Mouse (Mus musculus) embryonic facial prominence, embryonic 15.5 days (tissue): ENCODE measurements at regions not wholly inside any gene's neighbourhood (a gene's known extent, or its start where the extent isn't known, plus 50 kb on each side); places are given as distances from the start of the nearest gene placed in this dataset.

Experiments used
- ATAC-seq: fragments of 200-750 bp; cut with Nextera tagmentation; 2 replicates; pipeline ENCODE4 v1.8.0; 2017; ENCODE audit warnings: low read depth, moderate TSS enrichment; ENCODE audit not compliant: insufficient number of reproducible peaks, low FRiP score, low TSS enrichment
- H3K27ac ChIP-seq: fragments of 300-500 bp; sonication (generic); replicated peaks from 2 replicates; pipeline ENCODE4 v1.5.1; 2015; ENCODE audit warnings: mild to moderate bottlenecking, inconsistent platforms
- H3K27me3 ChIP-seq: fragments of 300-500 bp; sonication (generic); 2 replicates; pipeline ENCODE4 v1.6.1; 2015; ENCODE audit warnings: inconsistent platforms
- H3K36me3 ChIP-seq: fragments of 300-500 bp; sonication (generic); 2 replicates; pipeline ENCODE4 v1.6.1; 2015; ENCODE audit warnings: mild to moderate bottlenecking, inconsistent platforms
- H3K4me1 ChIP-seq: fragments of 300-500 bp; sonication (generic); 2 replicates; pipeline ENCODE4 v1.6.1; 2015; ENCODE audit warnings: inconsistent platforms
- H3K4me2 ChIP-seq: fragments of 300-500 bp; sonication (generic); replicated peaks from 2 replicates; pipeline ENCODE4 v1.6.1; 2015; ENCODE audit warnings: mild to moderate bottlenecking, inconsistent platforms
- H3K4me3 ChIP-seq: fragments of 300-500 bp; sonication (generic); replicated peaks from 2 replicates; pipeline ENCODE4 v1.5.1; 2015; ENCODE audit warnings: mild to moderate bottlenecking, inconsistent platforms
- H3K9ac ChIP-seq: fragments of 300-500 bp; sonication (generic); 2 replicates; pipeline ENCODE4 v1.6.1; 2015; ENCODE audit warnings: inconsistent platforms
- H3K9me3 ChIP-seq: fragments of 300-500 bp; sonication (generic); replicated peaks from 2 replicates; pipeline ENCODE4 v1.6.1; 2016; ENCODE audit warnings: inconsistent platforms
- WGBS: fragments of 180-500 bp; shearing (Covaris S2); methylation state at CpG from one replicate; pipeline ENCODE4 v1.1.7; 2015; 5-methylcytosine and 5-hydroxymethylcytosine counted together

- no peak overlapping the region for H3K4me2 ChIP-seq
- ATAC-seq, result no peak
- no peak overlapping the region for H3K4me3 ChIP-seq
- H3K27me3 ChIP-seq, result no peaks in the 10 kb centered on the region
- no peaks in the 10 kb centered on the region for H3K9me3 ChIP-seq
- WGBS, result 79% methylated on average over 4 of the region's 4 CpGs
- H3K9ac ChIP-seq, result no peak overlapping the region
- H3K4me1 ChIP-seq, result no peaks in the 10 kb centered on the region
- no peaks in the 10 kb centered on the region for H3K36me3 ChIP-seq
- H3K27ac ChIP-seq, result no peak overlapping the region
Observed at GRCm38 (mm10) chr17:52036479-52036878, 203.4 kb upstream of the Satb1 start.

GRCm38 (mm10) chr17:52031079-52031478 is 198.0 kb upstream of the Satb1 start:
- Histone ChIP-seq H3K4me2 (no peak overlapping the region), H3K36me3 (no peaks in the 10 kb centered on the region), H3K27ac (no peak overlapping the region), H3K9me3 (no peaks in the 10 kb centered on the region), H3K27me3 (no peaks in the 10 kb centered on the region), H3K4me1 (no peaks in the 10 kb centered on the region), H3K9ac (no peak overlapping the region), H3K4me3 (no peak overlapping the region)
- no peak for ATAC-seq
- 90% methylated on average over 8 of the region's 8 CpGs for WGBS

DNA sequence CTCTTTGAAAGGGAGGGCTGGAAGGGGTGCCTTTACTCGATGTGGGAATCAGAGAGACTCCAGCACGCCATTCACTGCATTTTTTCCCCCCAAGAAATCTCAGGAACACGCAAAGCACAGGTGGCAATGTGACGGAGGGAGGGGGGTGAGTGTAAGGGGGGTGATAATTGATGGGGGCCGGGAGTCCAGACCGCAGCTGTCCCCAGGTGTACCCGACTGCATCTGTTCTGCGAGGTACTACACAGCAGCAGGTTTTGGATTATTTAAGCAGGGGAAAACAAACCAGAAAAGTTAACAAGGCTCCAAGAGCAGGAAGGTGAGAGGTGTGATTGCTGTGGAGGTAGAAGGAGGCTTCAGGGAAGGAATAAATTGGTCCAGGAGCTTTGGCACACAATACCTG is 153.8 kb upstream of the Satb1 start:
- Histone ChIP-seq H3K4me2 (no peak overlapping the region), H3K36me3 (no peaks in the 10 kb centered on the region), H3K27ac (no peak overlapping the region), H3K9me3 (no peaks in the 10 kb centered on the region), H3K4me1 (no peaks in the 10 kb centered on the region), H3K9ac (no peak overlapping the region), H3K27me3 (no peaks in the 10 kb centered on the region), H3K4me3 (no peak overlapping the region)
- ATAC-seq, result peak; percentile 43; the same call in 1 of the 2 replicates
- WGBS, result 59% methylated on average over 8 of the region's 8 CpGs

- no peaks in the 10 kb centered on the region for H3K27me3 ChIP-seq
Observed at GRCm38 (mm10) chr17:51986212-51986611, 153.1 kb upstream of the Satb1 start.

GRCm38 (mm10) chr17:51979126-51979525 is 146.0 kb upstream of the Satb1 start:
- H3K4me2 ChIP-seq, result no peak overlapping the region
- H3K9ac ChIP-seq, result no peak overlapping the region
- no peaks in the 10 kb centered on the region for H3K27me3 ChIP-seq
- no peaks in the 10 kb centered on the region for H3K9me3 ChIP-seq
- H3K36me3 ChIP-seq, result no peaks in the 10 kb centered on the region
- no peak overlapping the region for H3K27ac ChIP-seq
- no peak for ATAC-seq
- H3K4me1 ChIP-seq, result no peaks in the 10 kb centered on the region
- no peak overlapping the region for H3K4me3 ChIP-seq
- whole genome bisulfite sequencing, result 35% methylated on average over 2 of the region's 2 CpGs

More at GRCm38 (mm10) chr17:51986212-51986611, 153.1 kb upstream of the Satb1 start:
- Histone ChIP-seq H3K36me3 (no peaks in the 10 kb centered on the region), H3K4me3 (no peak overlapping the region), H3K4me2 (no peak overlapping the region), H3K9ac (no peak overlapping the region), H3K27ac (no peak overlapping the region), H3K9me3 (no peaks in the 10 kb centered on the region), H3K4me1 (no peaks in the 10 kb centered on the region)
- WGBS, result 65% methylated on average over 14 of the region's 14 CpGs
- no peak for ATAC-seq

DNA sequence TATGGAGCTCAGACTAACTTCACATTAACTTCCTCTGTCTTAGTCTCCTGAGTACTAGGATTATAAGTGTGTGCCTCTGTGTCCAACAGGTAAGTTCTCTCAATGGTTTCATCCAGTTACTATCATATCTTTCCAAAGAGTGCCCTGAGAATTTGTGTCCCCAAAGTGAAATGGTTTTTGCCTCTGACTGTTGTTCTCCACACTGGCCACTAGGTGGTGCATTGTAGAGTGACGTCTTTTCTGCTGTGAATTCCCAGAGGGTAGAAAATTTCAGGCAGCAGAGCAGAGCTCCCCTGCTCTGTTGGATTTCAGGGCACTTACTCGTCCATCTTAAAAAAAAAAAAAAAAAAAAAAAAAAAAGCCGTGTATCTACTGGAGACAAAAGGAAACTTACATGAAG is 138.4 kb upstream of the Satb1 start:
- Histone ChIP-seq H3K36me3 (no peaks in the 10 kb centered on the region), H3K4me3 (no peak overlapping the region), H3K27ac (no peak overlapping the region), H3K4me2 (no peak overlapping the region), H3K9ac (no peak overlapping the region), H3K9me3 (no peaks in the 10 kb centered on the region), H3K27me3 (no peaks in the 10 kb centered on the region), H3K4me1 (no peaks in the 10 kb centered on the region)
- no peak for ATAC-seq
- 41% methylated on average over 3 of the region's 3 CpGs for WGBS

DNA sequence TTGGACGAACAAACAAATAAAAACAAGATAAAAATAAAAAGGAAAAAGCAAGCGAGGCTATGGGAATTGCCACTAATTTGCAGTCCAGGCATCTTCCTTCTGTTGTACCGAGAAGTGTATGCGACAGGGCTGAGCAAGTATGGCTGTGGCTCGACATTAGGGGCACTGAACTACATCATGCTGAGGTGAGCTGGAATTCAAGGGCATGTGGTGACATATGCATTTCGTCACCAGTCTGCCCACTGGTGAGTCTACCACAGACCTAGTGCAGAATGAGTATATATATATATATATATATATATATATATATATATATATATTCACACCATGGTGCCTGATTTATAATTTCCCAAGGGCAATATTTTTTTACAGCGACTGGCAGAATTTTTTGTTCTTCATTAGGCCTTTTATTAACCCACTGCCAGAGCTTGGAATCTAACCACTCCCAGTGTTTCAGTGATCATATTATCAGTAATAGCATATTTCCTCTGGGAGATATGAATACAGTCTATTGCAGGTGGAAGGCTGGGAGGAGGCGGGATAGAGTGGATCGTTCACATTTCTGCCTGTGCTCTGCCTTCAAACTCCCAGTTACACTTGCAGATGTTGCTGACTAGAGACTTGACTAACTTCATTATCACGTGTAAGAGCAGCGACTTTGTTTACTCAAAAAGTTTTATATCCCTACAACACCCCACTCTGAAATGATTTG is 133.6 kb upstream of the Satb1 start:
- Histone ChIP-seq H3K27me3 (no peaks in the 10 kb centered on the region), H3K36me3 (no peaks in the 10 kb centered on the region), H3K9ac (no peak overlapping the region), H3K27ac (no peak overlapping the region), H3K4me1 (no peaks in the 10 kb centered on the region), H3K4me3 (no peak overlapping the region), H3K9me3 (no peaks in the 10 kb centered on the region), H3K4me2 (no peak overlapping the region)
- ATAC-seq, result no peak
- WGBS, result 87% methylated on average over 11 of the region's 11 CpGs

GRCm38 (mm10) chr17:51962529-51963110 is 129.5 kb upstream of the Satb1 start:
- Histone ChIP-seq H3K27ac (no peak overlapping the region), H3K4me3 (no peak overlapping the region), H3K27me3 (no peaks in the 10 kb centered on the region), H3K4me1 (no peaks in the 10 kb centered on the region), H3K4me2 (no peak overlapping the region), H3K9me3 (no peaks in the 10 kb centered on the region), H3K9ac (no peak overlapping the region), H3K36me3 (no peaks in the 10 kb centered on the region)
- WGBS, result 68% methylated on average over 12 of the region's 12 CpGs
- no peak for ATAC-seq

DNA sequence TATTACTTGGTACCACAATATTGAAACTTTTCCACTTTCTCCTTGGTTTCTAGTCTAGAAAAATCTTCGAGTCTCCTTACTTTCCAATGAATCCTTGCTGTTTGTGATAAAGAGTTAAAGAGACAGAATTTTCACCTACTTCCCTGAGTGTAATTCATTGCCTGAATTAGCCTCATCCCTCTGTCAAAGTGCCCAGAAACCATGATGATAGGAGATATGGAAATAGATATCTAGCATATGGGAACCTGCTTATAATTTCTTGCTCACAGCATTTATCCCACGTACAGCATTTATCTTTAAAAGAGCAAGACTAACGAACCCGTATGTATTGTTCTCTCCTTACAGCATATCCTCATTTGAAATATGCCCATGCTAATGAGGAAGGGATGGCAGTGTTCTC is 128.2 kb upstream of the Satb1 start:
- Histone ChIP-seq H3K9ac (no peak overlapping the region), H3K27me3 (no peaks in the 10 kb centered on the region), H3K4me2 (no peak overlapping the region), H3K4me3 (no peak overlapping the region), H3K27ac (no peak overlapping the region), H3K9me3 (no peaks in the 10 kb centered on the region), H3K4me1 (0 out of 2 replicates have a peak, but pooled peaks cover under 1% of the 10 kb centered on the region), H3K36me3 (no peaks in the 10 kb centered on the region)
- WGBS, result 77% methylated on average over 4 of the region's 4 CpGs
- no peak for ATAC-seq

- no peaks in the 10 kb centered on the region for H3K27me3 ChIP-seq
- no peak overlapping the region for H3K9ac ChIP-seq
Observed at GRCm38 (mm10) chr17:51956275-51956674, 123.2 kb upstream of the Satb1 start.

DNA sequence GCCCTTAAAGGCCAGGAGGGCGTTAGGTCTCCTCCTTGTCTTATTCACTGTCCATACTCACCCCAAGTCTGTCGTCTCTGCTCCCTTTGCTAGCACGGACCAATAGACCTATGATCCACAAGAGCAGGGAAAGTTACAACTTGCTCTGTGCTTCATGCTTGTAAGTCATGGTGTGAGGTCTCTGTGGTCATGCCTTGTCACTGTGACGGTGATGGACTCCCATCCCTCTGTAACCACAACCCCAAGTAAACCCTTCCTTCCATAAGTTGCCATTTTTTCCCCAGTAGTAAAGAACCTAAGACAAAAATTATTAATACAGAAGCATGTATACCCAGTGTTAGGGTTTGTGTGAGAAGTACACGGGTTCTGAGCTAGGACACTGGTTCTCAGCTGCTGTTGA is 104.6 kb upstream of the Satb1 start:
- Histone ChIP-seq H3K27ac (no peak overlapping the region), H3K4me2 (no peak overlapping the region), H3K4me3 (no peak overlapping the region), H3K9ac (no peak overlapping the region), H3K36me3 (no peaks in the 10 kb centered on the region), H3K9me3 (no peaks in the 10 kb centered on the region), H3K27me3 (no peaks in the 10 kb centered on the region), H3K4me1 (no peaks in the 10 kb centered on the region)
- WGBS, result 81% methylated on average over 5 of the region's 5 CpGs
- ATAC-seq, result no peak

More at GRCm38 (mm10) chr17:51956275-51956674, 123.2 kb upstream of the Satb1 start:
- WGBS, result 79% methylated on average over 13 of the region's 13 CpGs
- H3K9me3 ChIP-seq, result no peaks in the 10 kb centered on the region
- ATAC-seq, result no peak
- no peak overlapping the region for H3K27ac ChIP-seq
- H3K4me2 ChIP-seq, result no peak overlapping the region
- no peaks in the 10 kb centered on the region for H3K36me3 ChIP-seq
- no peak overlapping the region for H3K4me3 ChIP-seq
- H3K4me1 ChIP-seq, result 0 out of 2 replicates have a peak, but pooled peaks cover 4% of the 10 kb centered on the region

GRCm38 (mm10) chr17:51936071-51936470 is 103.0 kb upstream of the Satb1 start:
- H3K4me3 ChIP-seq, result no peak overlapping the region
- ATAC-seq, result no peak
- no peak overlapping the region for H3K27ac ChIP-seq
- no peak overlapping the region for H3K4me2 ChIP-seq
- H3K27me3 ChIP-seq, result no peaks in the 10 kb centered on the region
- H3K9ac ChIP-seq, result no peak overlapping the region
- WGBS, result 81% methylated on average over 5 of the region's 5 CpGs
- H3K9me3 ChIP-seq, result no peaks in the 10 kb centered on the region
- H3K4me1 ChIP-seq, result no peaks in the 10 kb centered on the region
- H3K36me3 ChIP-seq, result no peaks in the 10 kb centered on the region
